8 mouse cellular contexts compared by ENCODE assay signal in genomic region chr2:165968876-165969275, GRCm38 (mm10). TPM values are rescaled to one million over a fixed set of nuclear protein-coding genes. Genes with fewer than 3 reads are reported as not detected.
DNase-seq lines count a peak whose midpoint lies in the region; ATAC-seq lines count a peak whose summit lies in the region.

No protein-coding gene starts in this region.

- no peaks in the 10 kb centered on the region for H3K27me3 ChIP-seq in kidney, embryonic 14.5 days (ENCODE audit: control insufficient read depth, insufficient read depth, low read length)
- H3K27me3 ChIP-seq in megakaryocyte, embryonic 14.5 days (replicated peaks), result no peaks in the 10 kb centered on the region

- H3K9me3 ChIP-seq in kidney, embryonic 14.5 days (ENCODE audit: control insufficient read depth, low read length), result no peaks in the 10 kb centered on the region
- H3K9me3 ChIP-seq in megakaryocyte, embryonic 14.5 days, result no peaks in the 10 kb centered on the region

- no peak overlapping the region for H3K4me2 ChIP-seq in kidney, embryonic 14.5 days (replicated peaks; ENCODE audit: low read depth, low read length)

- no peak overlapping the region for H3K9ac ChIP-seq in kidney, embryonic 14.5 days (ENCODE audit: low read depth, low read length)

- H3K27ac ChIP-seq in kidney, embryonic 14.5 days (ENCODE audit: low read depth, low read length), result no peak overlapping the region

- WGBS in kidney, embryonic 14.5 days, result 39% methylated on average over 3 of the region's 3 CpGs

- ATAC-seq in granulocyte monocyte progenitor cell, adult 5-6 weeks (replicated peaks; ENCODE audit: poor library complexity, severe bottlenecking), result peak; percentile 80
- ATAC-seq in kidney, embryonic 14.5 days (ENCODE audit: low FRiP score, low TSS enrichment), result 0 out of 2 replicates have a peak, but pooled peaks have one; percentile 28
- no peak for ATAC-seq in CD4-positive, CD25-positive, alpha-beta regulatory T cell, adult 4 months

- H3K4me3 ChIP-seq in kidney, embryonic 14.5 days (ENCODE audit: low read length), result no peak overlapping the region
- H3K4me3 ChIP-seq in megakaryocyte, embryonic 14.5 days (replicated peaks), result peak overlapping the region; percentile 81

- no peaks in the 10 kb centered on the region for H3K36me3 ChIP-seq in kidney, embryonic 14.5 days (ENCODE audit: control insufficient read depth, insufficient read depth, low read length)
- no peaks in the 10 kb centered on the region for H3K36me3 ChIP-seq in megakaryocyte, embryonic 14.5 days (replicated peaks; ENCODE audit: low read length)

- peaks cover 11% of the 10 kb centered on the region; the same call in 1 of the 2 replicates for H3K4me1 ChIP-seq in kidney, embryonic 14.5 days (ENCODE audit: control insufficient read depth, insufficient read depth, low read length)
- H3K4me1 ChIP-seq in megakaryocyte, embryonic 14.5 days, result peaks cover 74% of the 10 kb centered on the region

- DNase-seq in 3T3-L1 (ENCODE audit: low read depth, low spot score), result peak; percentile 96
- peak; percentile 84 for DNase-seq in MN1 (ENCODE audit: low spot score)
- DNase-seq in right cerebral cortex, postnatal 14 days, result no peak
- DNase-seq in testis, postnatal 10 days (ENCODE audit: low spot score), result no peak

RNA-seq across cellular contexts. Expression of gene Ncoa3, which starts 23.6 kb away (rescaled TPM):
- total RNA-seq in granulocyte monocyte progenitor cell, adult 5-6 weeks (2014; fragmentation: Nextera tagmentation), result 17.4 and 19.9 TPM in 2 replicates
- total RNA-seq in granulocyte monocyte progenitor cell, adult 5-6 weeks (2017), result 16.1 and 20.8 TPM in 2 replicates
- 18.1 and 23.2 TPM in 2 replicates for polyA plus RNA-seq in kidney, embryonic 14.5 days (2014; fragmentation: Nextera tagmentation; extraction: Ambion mirVana)
- 22.7 and 35.4 TPM in 2 replicates for polyA plus RNA-seq in megakaryocyte, embryonic 14.5 days (2012; ENCODE audit: insufficient read depth, low replicate concordance)
- polyA plus RNA-seq in CD4-positive, CD25-positive, alpha-beta regulatory T cell, adult 4 months (2017; shearing (Covaris generic)), result 10 to 100 TPM; 78.6 to 87.5 TPM

Comparison
In these comparisons a context has a peak if more than half of its experiments do, and no peak if none do; other contexts are left out.
1. DNase-seq: peak in 3T3-L1 (single experiment) and MN1 (single experiment); none in right cerebral cortex, postnatal 14 days (single experiment) and testis, postnatal 10 days (single experiment).